In genomic region chr9:61189295-61189694, GRCm38 (mm10) we compare ENCODE assay signal across 31 mouse cellular contexts.
"Had no signal": no experiment of that assay in that cellular context is flagged by ENCODE, and none has a peak within 500 bp of the region (broad histone marks: within the 10 kb centered on the region; RNA-seq: fewer than 3 reads in every experiment).

No protein-coding gene starts in this region.

- ATAC-seq: liver, embryonic 12.5 days; liver, postnatal 0 days; lung, postnatal 0 days; midbrain, embryonic 13.5 days; midbrain, embryonic 15.5 days; midbrain, embryonic 16.5 days had no signal

- H3K4me3 ChIP-seq: left cerebral cortex, adult 2 months; limb, embryonic 10.5 days; limb, embryonic 12.5 days; limb, embryonic 13.5 days; limb, embryonic 15.5 days; liver, embryonic 12.5 days; liver, embryonic 13.5 days; liver, embryonic 15.5 days; lung, embryonic 15.5 days; megakaryocyte, embryonic 14.5 days; midbrain, embryonic 10.5 days; midbrain, embryonic 12.5 days; midbrain, embryonic 13.5 days; midbrain, embryonic 15.5 days; myocyte had no signal

- H3K36me3 ChIP-seq: limb, embryonic 10.5 days; limb, embryonic 12.5 days; limb, embryonic 13.5 days; limb, embryonic 15.5 days; liver, embryonic 12.5 days; liver, embryonic 13.5 days; liver, embryonic 15.5 days; lung, embryonic 15.5 days; midbrain, embryonic 10.5 days; midbrain, embryonic 12.5 days; midbrain, embryonic 13.5 days; midbrain, embryonic 15.5 days had no signal

- DNase-seq: left cerebral cortex, postnatal 4 days; liver, embryonic 13.5 days; liver, postnatal 0 days; lung, adult 18-20 months; lung, adult 2 months; lung, embryonic 14.5 days; lung, postnatal 10 days; lung, postnatal 14 days; lung, postnatal 36 days; lung, postnatal 4 days; midbrain, embryonic 14.5 days had no signal

- H3K27ac ChIP-seq: left cerebral cortex, adult 2 months; limb, embryonic 10.5 days; limb, embryonic 12.5 days; limb, embryonic 13.5 days; limb, embryonic 15.5 days; liver, embryonic 12.5 days; liver, embryonic 13.5 days; liver, embryonic 14.5 days; liver, embryonic 15.5 days; lung, embryonic 15.5 days; macrophage; midbrain, embryonic 10.5 days; midbrain, embryonic 12.5 days; midbrain, embryonic 13.5 days; midbrain, embryonic 15.5 days had no signal

- H3K9ac ChIP-seq: limb, embryonic 12.5 days; limb, embryonic 13.5 days; limb, embryonic 15.5 days; liver, embryonic 12.5 days; liver, embryonic 13.5 days; liver, embryonic 14.5 days; liver, embryonic 15.5 days; liver, postnatal 0 days; lung, embryonic 14.5 days; lung, embryonic 15.5 days; midbrain, embryonic 12.5 days; midbrain, embryonic 13.5 days; midbrain, embryonic 15.5 days had no signal

- H3K27me3 ChIP-seq: limb, embryonic 12.5 days; limb, embryonic 13.5 days; limb, embryonic 15.5 days; liver, embryonic 13.5 days; liver, embryonic 15.5 days; lung, embryonic 15.5 days; midbrain, embryonic 13.5 days; midbrain, embryonic 15.5 days had no signal

- H3K4me1 ChIP-seq: limb, embryonic 13.5 days; limb, embryonic 15.5 days; liver, embryonic 12.5 days; liver, embryonic 13.5 days; liver, embryonic 15.5 days; lung, embryonic 15.5 days; midbrain, embryonic 15.5 days had no signal

- H3K4me2 ChIP-seq: limb, embryonic 12.5 days; limb, embryonic 13.5 days; limb, embryonic 15.5 days; liver, embryonic 11.5 days; liver, embryonic 12.5 days; liver, embryonic 13.5 days; liver, embryonic 15.5 days; lung, embryonic 14.5 days; lung, embryonic 15.5 days; midbrain, embryonic 11.5 days; midbrain, embryonic 12.5 days; midbrain, embryonic 13.5 days; midbrain, embryonic 15.5 days had no signal

- H3K9me3 ChIP-seq: limb, embryonic 10.5 days; limb, embryonic 15.5 days; liver, embryonic 12.5 days; liver, embryonic 13.5 days; liver, embryonic 15.5 days; lung, embryonic 15.5 days; midbrain, embryonic 13.5 days; midbrain, embryonic 15.5 days had no signal
